Mouse (Mus musculus): ENCODE measurements at regions not wholly inside any gene's neighbourhood (a gene's known extent, or its start where the extent isn't known, plus 50 kb on each side); places are given as distances from the start of the nearest gene placed in this dataset.
A peak's percentile ranks its signal among the peaks of the same experiment; 100 is the strongest.
"Not testable (repeated sequence)": the region's sequence is repeated elsewhere in the genome, so short reads cannot be mapped to it uniquely, and the experiment has no call there.

GRCm38 (mm10) chr17:91466822-91467221, 374.0 kb upstream of the Nrxn1 start:
- DNase-seq (ENCODE audit: low spot score), result no peak

GRCm38 (mm10) chr17:91451711-91452110, 358.8 kb upstream of the Nrxn1 start:
- DNase-seq (ENCODE audit: low spot score), result no peak

GRCm38 (mm10) chr17:91431780-91432720, 339.2 kb upstream of the Nrxn1 start:
- not testable (repeated sequence) for DNase-seq (ENCODE audit: low spot score)

- DNase-seq (ENCODE audit: low spot score), result no peak
Measured at GRCm38 (mm10) chr17:91430351-91430750, 337.5 kb upstream of the Nrxn1 start.

- DNase-seq (ENCODE audit: low spot score), result no peak
Measured at GRCm38 (mm10) chr17:91425120-91425519, 332.2 kb upstream of the Nrxn1 start.

GRCm38 (mm10) chr17:91418582-91418981, 325.7 kb upstream of the Nrxn1 start:
- no peak for DNase-seq (ENCODE audit: low spot score)

- DNase-seq (ENCODE audit: low spot score), result no peak
Measured at GRCm38 (mm10) chr17:91390969-91391764, 298.3 kb upstream of the Nrxn1 start.

- DNase-seq (ENCODE audit: low spot score), result peak; percentile 0
Measured at GRCm38 (mm10) chr17:91389937-91390623, 297.2 kb upstream of the Nrxn1 start.

GRCm38 (mm10) chr17:91388521-91388920, 295.6 kb upstream of the Nrxn1 start:
- no peak for DNase-seq (ENCODE audit: low spot score)

GRCm38 (mm10) chr17:91388039-91388438, 295.2 kb upstream of the Nrxn1 start:
- no peak for DNase-seq (ENCODE audit: low spot score)

GRCm38 (mm10) chr17:91385949-91386348, 293.1 kb upstream of the Nrxn1 start:
- no peak for DNase-seq (ENCODE audit: low spot score)

GRCm38 (mm10) chr17:91368156-91368555, 275.3 kb upstream of the Nrxn1 start:
- no peak for DNase-seq (ENCODE audit: low spot score)

GRCm38 (mm10) chr17:91361261-91361660, 268.4 kb upstream of the Nrxn1 start:
- no peak for DNase-seq (ENCODE audit: low spot score)

- no peak for DNase-seq (ENCODE audit: low spot score)
Measured at GRCm38 (mm10) chr17:91352107-91352506, 259.2 kb upstream of the Nrxn1 start.

GRCm38 (mm10) chr17:91336882-91337281, 244.0 kb upstream of the Nrxn1 start:
- DNase-seq (ENCODE audit: low spot score), result no peak

- no peak for DNase-seq (ENCODE audit: low spot score)
Measured at GRCm38 (mm10) chr17:91333790-91334189, 240.9 kb upstream of the Nrxn1 start.

- DNase-seq (ENCODE audit: low spot score), result no peak
Measured at GRCm38 (mm10) chr17:91333202-91333601, 240.3 kb upstream of the Nrxn1 start.

- DNase-seq (ENCODE audit: low spot score), result no peak
Measured at GRCm38 (mm10) chr17:91324377-91324776, 231.5 kb upstream of the Nrxn1 start.

GRCm38 (mm10) chr17:91286875-91287274, 194.0 kb upstream of the Nrxn1 start:
- DNase-seq (ENCODE audit: low spot score), result no peak

- DNase-seq (ENCODE audit: low spot score), result no peak
Measured at GRCm38 (mm10) chr17:91274378-91274777, 181.5 kb upstream of the Nrxn1 start.

GRCm38 (mm10) chr17:91238719-91239118, 145.8 kb upstream of the Nrxn1 start:
- no peak for DNase-seq (ENCODE audit: low spot score)

- not testable (repeated sequence) for DNase-seq (ENCODE audit: low spot score)
Measured at GRCm38 (mm10) chr17:91236653-91237052, 143.8 kb upstream of the Nrxn1 start.

Measured in lung, postnatal 25 days (tissue).